ENCODE assay signal across 8 mouse cellular contexts in genomic region chr2:30171997-30172382, GRCm38 (mm10). TPM values are rescaled to one million over a fixed set of nuclear protein-coding genes. Genes with fewer than 3 reads are reported as not detected.
DNase-seq lines count a peak whose midpoint lies in the region; ATAC-seq and TF ChIP-seq lines count a peak whose summit lies in the region.

No protein-coding gene starts in this region.

- H3K9me3 ChIP-seq in erythroblast, embryonic 14.5 days (ENCODE audit: control insufficient read depth, low read length) = peaks cover 22% of the 10 kb centered on the region
- 0 out of 2 replicates have a peak, but pooled peaks cover under 1% of the 10 kb centered on the region for H3K9me3 ChIP-seq in liver, embryonic 11.5 days (ENCODE audit: control insufficient read depth, low read length)

- no peak for ATAC-seq in erythroblast, adult 5-6 weeks (replicated peaks; ENCODE audit: low FRiP score, poor library complexity, severe bottlenecking)
- peak; percentile 6; the same call in 1 of the 2 replicates for ATAC-seq in liver, embryonic 11.5 days (replicated peaks; ENCODE audit: low FRiP score)

- H3K27me3 ChIP-seq in erythroblast, embryonic 14.5 days (ENCODE audit: control insufficient read depth) = no peaks in the 10 kb centered on the region; the same call in 1 of the 2 replicates
- no peaks in the 10 kb centered on the region for H3K27me3 ChIP-seq in thymus, adult 2 months (ENCODE audit: control insufficient read depth, insufficient read depth, low read length)
- no peaks in the 10 kb centered on the region for H3K27me3 ChIP-seq in liver, embryonic 11.5 days (replicated peaks; ENCODE audit: control insufficient read depth, insufficient read depth, low read length)

- no peak for TF ChIP-seq POLR2A in thymus, adult 2 months (IDR thresholded peaks at IDR 0.05; ENCODE audit: control insufficient read depth, extremely low read depth, insufficient read depth, low read length, poor library complexity)

- peak overlapping the region; percentile 68 for H3K9ac ChIP-seq in liver, embryonic 11.5 days (ENCODE audit: low read depth, low read length)

- H3K36me3 ChIP-seq in erythroblast, embryonic 14.5 days (ENCODE audit: control insufficient read depth) = peaks cover 49% of the 10 kb centered on the region
- H3K36me3 ChIP-seq in thymus, adult 2 months (ENCODE audit: control insufficient read depth, insufficient read depth, low read length) = 0 out of 2 replicates have a peak, but pooled peaks cover 6% of the 10 kb centered on the region
- peaks cover 38% of the 10 kb centered on the region for H3K36me3 ChIP-seq in liver, embryonic 11.5 days (ENCODE audit: control insufficient read depth, insufficient read depth, low read length)

- peak overlapping the region; percentile 99 for H3K4me2 ChIP-seq in liver, embryonic 11.5 days

- no peak for DNase-seq in thymus, adult 2 months
- no peak for DNase-seq in thymus, postnatal 36 days
- no peak for DNase-seq in liver, embryonic 11.5 days (ENCODE audit: low spot score)
- peak; percentile 26 for DNase-seq in yolk sac, embryonic 10.5 days (ENCODE audit: low spot score)
- no peak for DNase-seq in thymus, postnatal 0 days (ENCODE audit: low spot score)
- no peak for DNase-seq in frontal cortex, postnatal 14 days (ENCODE audit: low spot score in 2 of 2)

- peak overlapping the region; percentile 72 for H3K4me3 ChIP-seq in erythroblast, embryonic 14.5 days (replicated peaks)
- H3K4me3 ChIP-seq in thymus, adult 2 months (ENCODE audit: control insufficient read depth, insufficient read depth, low read length) = peak overlapping the region; percentile 86
- H3K4me3 ChIP-seq in liver, embryonic 11.5 days (ENCODE audit: low read depth, low read length) = peak overlapping the region; percentile 72

- peaks cover 27% of the 10 kb centered on the region for H3K4me1 ChIP-seq in erythroblast, embryonic 14.5 days (ENCODE audit: control insufficient read depth)
- H3K4me1 ChIP-seq in thymus, adult 2 months (replicated peaks; ENCODE audit: control insufficient read depth, insufficient read depth, low read length) = peaks cover 10% of the 10 kb centered on the region
- H3K4me1 ChIP-seq in liver, embryonic 11.5 days (replicated peaks; ENCODE audit: control insufficient read depth, insufficient read depth, low read length) = peaks cover 12% of the 10 kb centered on the region

- 4% methylated on average over 19 of the region's 19 CpGs for WGBS in thymus, adult 2 months
- WGBS in liver, embryonic 11.5 days = 2% methylated on average over 19 of the region's 19 CpGs

- H3K27ac ChIP-seq in thymus, adult 2 months (ENCODE audit: control insufficient read depth, insufficient read depth, low read length) = no peak overlapping the region
- H3K27ac ChIP-seq in liver, embryonic 11.5 days (ENCODE audit: low read depth, low read length) = peak overlapping the region; percentile 82

- no peak for TF ChIP-seq CTCF in thymus, adult 2 months (IDR thresholded peaks at IDR 0.05; ENCODE audit: borderline replicate concordance, control insufficient read depth, extremely low read depth, insufficient read depth, low read length, poor library complexity)

RNA-seq across cellular contexts. Expression of gene Endog, which starts 0.7 kb away (rescaled TPM):
- 0.45 and 0.55 TPM in 2 replicates for polyA plus RNA-seq in erythroblast, embryonic 14.5 days (2012)
- 2.7 TPM in 1 of 2 replicates, not detected in the other for total RNA-seq in erythroblast, adult 5-6 weeks (2015; ENCODE audit: low replicate concordance)
- total RNA-seq in erythroblast, adult 5-6 weeks (2017; ENCODE audit: low replicate concordance) = 2.2 and 3.0 TPM in 2 replicates
- polyA plus RNA-seq in thymus, adult 2 months (2012; rRNA removed) = 37.8 and 40.3 TPM in 2 replicates
- polyA plus RNA-seq in liver, embryonic 11.5 days (2014; fragmentation: Nextera tagmentation; extraction: Ambion mirVana) = 27.1 and 29.1 TPM in 2 replicates
- 22.6 and 23.5 TPM in 2 replicates for polyA plus RNA-seq in thymus, postnatal 0 days (2015; fragmentation: Nextera tagmentation; extraction: Ambion mirVana)

RNA-seq across cellular contexts. Expression of gene Spout1, which starts 6.3 kb away (rescaled TPM):
- 2.5 and 2.9 TPM in 2 replicates for polyA plus RNA-seq in erythroblast, embryonic 14.5 days (2012)
- 0.58 and 6.7 TPM in 2 replicates for total RNA-seq in erythroblast, adult 5-6 weeks (2015; ENCODE audit: low replicate concordance)
- total RNA-seq in erythroblast, adult 5-6 weeks (2017; ENCODE audit: low replicate concordance) = 5.2 and 8.7 TPM in 2 replicates
- polyA plus RNA-seq in thymus, adult 2 months (2012; rRNA removed) = 41.9 and 44.9 TPM in 2 replicates
- polyA plus RNA-seq in liver, embryonic 11.5 days (2014; fragmentation: Nextera tagmentation; extraction: Ambion mirVana) = 85.0 and 87.2 TPM in 2 replicates
- 44.8 and 46.0 TPM in 2 replicates for polyA plus RNA-seq in thymus, postnatal 0 days (2015; fragmentation: Nextera tagmentation; extraction: Ambion mirVana)

RNA-seq across cellular contexts. Expression of gene Kyat1, which starts 33.7 kb away (rescaled TPM):
- polyA plus RNA-seq in erythroblast, embryonic 14.5 days (2012) = 0.34 and 0.45 TPM in 2 replicates
- 0.42 and 2.9 TPM in 2 replicates for total RNA-seq in erythroblast, adult 5-6 weeks (2015; ENCODE audit: low replicate concordance)
- total RNA-seq in erythroblast, adult 5-6 weeks (2017; ENCODE audit: low replicate concordance) = 0.84 and 1.8 TPM in 2 replicates
- 32.3 and 35.3 TPM in 2 replicates for polyA plus RNA-seq in thymus, adult 2 months (2012; rRNA removed)
- polyA plus RNA-seq in liver, embryonic 11.5 days (2014; fragmentation: Nextera tagmentation; extraction: Ambion mirVana) = 17.7 and 18.2 TPM in 2 replicates
- polyA plus RNA-seq in thymus, postnatal 0 days (2015; fragmentation: Nextera tagmentation; extraction: Ambion mirVana) = 14.5 and 15.5 TPM in 2 replicates

RNA-seq across cellular contexts. Expression of gene Tbc1d13, which starts 38.4 kb away (rescaled TPM):
- 0.72 and 0.83 TPM in 2 replicates for polyA plus RNA-seq in erythroblast, embryonic 14.5 days (2012)
- total RNA-seq in erythroblast, adult 5-6 weeks (2015; ENCODE audit: low replicate concordance) = 20.0 and 20.3 TPM in 2 replicates
- total RNA-seq in erythroblast, adult 5-6 weeks (2017; ENCODE audit: low replicate concordance) = 8.6 and 9.9 TPM in 2 replicates
- polyA plus RNA-seq in thymus, adult 2 months (2012; rRNA removed) = 92.3 and 92.9 TPM in 2 replicates
- polyA plus RNA-seq in liver, embryonic 11.5 days (2014; fragmentation: Nextera tagmentation; extraction: Ambion mirVana) = 6.9 and 9.2 TPM in 2 replicates
- 4.9 and 5.7 TPM in 2 replicates for polyA plus RNA-seq in thymus, postnatal 0 days (2015; fragmentation: Nextera tagmentation; extraction: Ambion mirVana)

RNA-seq across cellular contexts. Expression of gene Zer1, which starts 47.6 kb away (rescaled TPM):
- 1.7 and 2.4 TPM in 2 replicates for polyA plus RNA-seq in erythroblast, embryonic 14.5 days (2012)
- 10.2 and 10.4 TPM in 2 replicates for total RNA-seq in erythroblast, adult 5-6 weeks (2015; ENCODE audit: low replicate concordance)
- total RNA-seq in erythroblast, adult 5-6 weeks (2017; ENCODE audit: low replicate concordance) = 12.8 and 17.0 TPM in 2 replicates
- polyA plus RNA-seq in thymus, adult 2 months (2012; rRNA removed) = 140 and 153 TPM in 2 replicates
- polyA plus RNA-seq in liver, embryonic 11.5 days (2014; fragmentation: Nextera tagmentation; extraction: Ambion mirVana) = 4.7 and 6.2 TPM in 2 replicates
- polyA plus RNA-seq in thymus, postnatal 0 days (2015; fragmentation: Nextera tagmentation; extraction: Ambion mirVana) = 5.6 and 9.6 TPM in 2 replicates

Comparison
In these comparisons a context has a peak if more than half of its experiments do, and no peak if none do; other contexts are left out.
1. RNA of gene Endog, which starts 0.7 kb away (polyA plus RNA-seq): 37.8 to 40.3 TPM in thymus, adult 2 months, 27.1 to 29.1 TPM in liver, embryonic 11.5 days and 22.6 to 23.5 TPM in thymus, postnatal 0 days; 0.45 to 0.55 TPM in erythroblast, embryonic 14.5 days; every median in the first group is over 10 times any median in the second.
2. RNA of gene Spout1, which starts 6.3 kb away (polyA plus RNA-seq): 85.0 to 87.2 TPM in liver, embryonic 11.5 days, 44.8 to 46.0 TPM in thymus, postnatal 0 days and 41.9 to 44.9 TPM in thymus, adult 2 months; 2.5 to 2.9 TPM in erythroblast, embryonic 14.5 days; every median in the first group is over 10 times any median in the second.
3. RNA of gene Kyat1, which starts 33.7 kb away (polyA plus RNA-seq): 32.3 to 35.3 TPM in thymus, adult 2 months, 17.7 to 18.2 TPM in liver, embryonic 11.5 days and 14.5 to 15.5 TPM in thymus, postnatal 0 days; 0.34 to 0.45 TPM in erythroblast, embryonic 14.5 days; every median in the first group is over 10 times any median in the second.
4. Peak in every context shown above with its lines, with median percentiles within 50 percentile points of each other: H3K4me3 ChIP-seq.